Mouse (Mus musculus) ES-E14 (cell line): Measurements from ENCODE around the gene Mrpl38. TPM values are rescaled to one million over a fixed set of nuclear protein-coding genes. Genes with fewer than 3 reads are reported as not detected.

Experiments used
- DNase-seq: peaks from one replicate; pipeline ENCODE4 v3.0.0-alpha.2; 2013; ENCODE audit warnings: low read depth, low spot score
- H3K27ac ChIP-seq: 2 replicates; pipeline ENCODE4 v1.5.1; 2012; ENCODE audit warnings: low read depth, mild to moderate bottlenecking, low read length, moderate library complexity, mixed read lengths; ENCODE audit not compliant: poor library complexity, insufficient read depth, severe bottlenecking
- H3K36me3 ChIP-seq: 2 replicates; pipeline ENCODE4 v1.6.1; 2012; ENCODE audit warnings: mild to moderate bottlenecking, low read length, moderate library complexity, mixed read lengths; ENCODE audit not compliant: control insufficient read depth, poor library complexity, insufficient read depth, severe bottlenecking
- H3K4me1 ChIP-seq, 2 experiments: fragments of 150-350 bp in 1 of 2; sonication (generic) in 1 of 2; 2 replicates each; pipeline ENCODE4 v1.6.1; 2012; ENCODE audit warnings: low read length in 2 of 2, mild to moderate bottlenecking in 1 of 2, mixed read lengths in 1 of 2; ENCODE audit not compliant: control insufficient read depth in 2 of 2, insufficient read depth in 2 of 2, poor library complexity in 1 of 2
- H3K4me3 ChIP-seq, 2 experiments: fragments of 150-350 bp in 1 of 2; sonication (generic) in 1 of 2; 2 replicates each; pipeline ENCODE4 v1.5.1; 2012; ENCODE audit warnings: low read length in 2 of 2, low read depth in 1 of 2, mild to moderate bottlenecking in 1 of 2, mixed read lengths in 1 of 2; ENCODE audit not compliant: insufficient read depth in 1 of 2, poor library complexity in 1 of 2, severe bottlenecking in 1 of 2
- H3K9ac ChIP-seq: 2 replicates; pipeline ENCODE4 v1.6.1; 2012; ENCODE audit warnings: low read depth, mild to moderate bottlenecking, low read length, mixed read lengths; ENCODE audit not compliant: poor library complexity, insufficient read depth, severe bottlenecking
- H3K9me3 ChIP-seq: fragments of 150-350 bp; sonication (generic); 2 replicates; pipeline ENCODE4 v1.6.1; 2012; ENCODE audit warnings: low read depth, mild to moderate bottlenecking, low read length; ENCODE audit not compliant: control insufficient read depth, insufficient read depth
- CHD2 ChIP-seq: IDR thresholded peaks from 2 replicates; pipeline ENCODE4 v1.6.1; 2014; ENCODE audit warnings: mild to moderate bottlenecking, low read depth, low read length, inconsistent platforms
- HCFC1 ChIP-seq: IDR thresholded peaks from 2 replicates; pipeline ENCODE4 v1.6.1; 2012; ENCODE audit warnings: low read length, inconsistent platforms, borderline replicate concordance; ENCODE audit not compliant: insufficient read depth
- MAFK ChIP-seq: IDR thresholded peaks from 2 replicates; pipeline ENCODE4 v1.6.1; 2014; ENCODE audit warnings: mild to moderate bottlenecking, low read depth, low read length, inconsistent platforms; ENCODE audit not compliant: insufficient read depth
- ZC3H11A ChIP-seq: IDR thresholded peaks from 2 replicates; pipeline ENCODE4 v1.6.1; 2012; ENCODE audit warnings: low read depth, mild to moderate bottlenecking, inconsistent platforms, low read length, borderline replicate concordance
- ZNF384 ChIP-seq: IDR thresholded peaks from 2 replicates; pipeline ENCODE4 v1.6.1; 2012; ENCODE audit warnings: low read depth, low read length, inconsistent platforms
- in situ Hi-C, 2 experiments: fragments of 600-800 bp; cut with MboI; formaldehyde crosslinking; loops; one replicate each; pipeline ENCODE4 v1.15.1; 2025; ENCODE audit warnings: low sequenced_read_pairs in 2 of 2, inconsistent platforms in 1 of 2; ENCODE audit not compliant: unreplicated experiment in 2 of 2
- total RNA-seq: library from RNA; depleted of rRNA; stranded (reverse); fragments of 300-350 nt; gene quantifications from 2 replicates; pipeline ENCODE4 v1.2.3, GENCODE M21; 2012

The Mrpl38 gene
- total RNA-seq, 1 experiment: 81.3 TPM

DNA sequence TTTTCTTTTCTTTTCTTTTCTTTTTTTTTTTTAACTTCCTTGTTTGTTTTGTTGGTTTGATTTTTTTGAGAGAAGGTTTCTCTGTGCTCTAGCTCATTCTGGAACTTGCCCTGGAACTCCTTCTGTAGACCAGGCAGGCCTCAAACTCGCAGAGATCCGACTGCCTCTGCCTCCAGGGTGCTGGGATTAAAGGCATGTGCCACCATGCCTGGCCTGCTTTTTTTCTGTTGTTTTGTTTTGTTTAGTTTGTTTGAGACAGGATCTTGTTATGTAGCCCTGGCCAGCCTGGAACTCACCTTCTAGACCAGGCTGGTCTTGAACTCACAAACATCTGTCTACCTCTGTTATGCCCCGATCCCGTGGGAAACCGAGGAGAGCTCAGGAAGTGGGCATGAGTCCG lies 49.1 kb downstream of the Mrpl38 start:
- Histone ChIP-seq H3K36me3 (no peaks in the 10 kb centered on the region), H3K4me1 (peaks cover 4 to 8% of the 10 kb centered on the region in 2 experiments), H3K4me3 (no peak overlapping the region), H3K9ac (no peak overlapping the region), H3K27ac (no peak overlapping the region), H3K9me3 (no peaks in the 10 kb centered on the region)
- TF ChIP-seq ZC3H11A (no peak), MAFK (no peak), ZNF384 (no peak), CHD2 (no peak), HCFC1 (no peak)
- in situ Hi-C loops: no loop called here
- no peak for DNase-seq

DNA sequence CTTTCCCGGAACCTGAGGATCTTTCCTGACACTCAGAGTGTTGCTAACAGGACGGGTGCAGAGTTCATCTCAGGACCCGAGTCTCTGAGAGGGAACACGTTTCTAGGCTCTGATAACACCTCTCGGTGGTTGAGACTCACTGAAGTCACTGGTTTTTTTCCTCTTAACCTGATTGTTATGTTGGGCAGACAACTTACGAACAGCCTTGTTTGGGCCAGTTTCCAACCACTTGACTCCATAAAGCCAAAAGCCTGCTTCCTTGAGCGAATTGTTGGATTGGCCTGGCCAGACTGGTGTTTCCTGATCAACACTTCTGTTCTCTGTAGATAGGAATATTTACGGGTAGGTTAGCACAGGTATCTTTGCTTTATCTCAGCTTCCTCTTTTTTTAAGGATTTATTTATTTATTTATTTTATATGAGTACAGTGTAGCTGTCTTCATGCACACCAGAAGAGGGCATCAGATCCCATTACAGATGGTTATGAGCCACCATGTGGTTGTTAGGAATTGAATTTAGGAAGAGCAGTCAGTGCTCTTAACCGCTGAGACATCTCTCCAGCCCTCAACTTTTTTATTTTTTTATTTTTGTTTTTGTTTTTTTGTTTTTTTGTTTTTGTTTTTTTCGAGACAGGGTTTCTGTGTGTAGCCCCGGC lies 49.8 kb downstream of the Mrpl38 start:
- no peak overlapping the region for H3K4me3 ChIP-seq
- no peaks in the 10 kb centered on the region for H3K36me3 ChIP-seq
- TF ChIP-seq ZC3H11A (no peak), CHD2 (no peak), ZNF384 (no peak), HCFC1 (no peak), MAFK (no peak)
- in situ Hi-C loops: no loop called here
- peaks cover 4 to 8% of the 10 kb centered on the region in 2 experiments for H3K4me1 ChIP-seq
- no peak for DNase-seq
- no peaks in the 10 kb centered on the region for H3K9me3 ChIP-seq
- no peak overlapping the region for H3K27ac ChIP-seq
- H3K9ac ChIP-seq: no peak overlapping the region

GRCm38 (mm10) chr11:116088188-116088587 lies 50.5 kb downstream of the Mrpl38 start:
- in situ Hi-C loops: no loop called here
- Histone ChIP-seq H3K4me1 (peaks cover 4 to 8% of the 10 kb centered on the region in 2 experiments), H3K9ac (no peak overlapping the region), H3K9me3 (no peaks in the 10 kb centered on the region), H3K27ac (no peak overlapping the region), H3K36me3 (peaks cover 6% of the 10 kb centered on the region), H3K4me3 (0 out of 4 replicates have a peak overlapping the region, but pooled peaks of 1 of the 2 experiments have one; percentile 77)
- TF ChIP-seq ZC3H11A: no peak
- no peak for TF ChIP-seq CHD2
- no peak for TF ChIP-seq ZNF384
- TF ChIP-seq MAFK: no peak
- TF ChIP-seq HCFC1: no peak
- DNase-seq: no peak

- H3K9me3 ChIP-seq: no peaks in the 10 kb centered on the region
- peak overlapping the region; percentile 73 to 77 for H3K4me3 ChIP-seq
- peaks cover 4 to 9% of the 10 kb centered on the region in 2 experiments for H3K4me1 ChIP-seq
- in situ Hi-C loops: no loop called here
- H3K36me3 ChIP-seq: peaks cover 10% of the 10 kb centered on the region
- DNase-seq: peak; percentile 78
- TF ChIP-seq MAFK (no peak), HCFC1 (no peak; the same call in 1 of the 2 replicates), ZC3H11A (0 out of 2 replicates have a peak, but pooled peaks have one; percentile 2), CHD2 (no peak)
- peak overlapping the region; percentile 31; the same call in 1 of the 2 replicates for H3K27ac ChIP-seq
- H3K9ac ChIP-seq: peak overlapping the region; percentile 78
Measured at GRCm38 (mm10) chr11:116087194-116088130, 51.2 kb downstream of the Mrpl38 start.
